Mouse (Mus musculus) thymus, postnatal 4 days (tissue): Measurements from ENCODE around the gene Ddx11.
A peak's percentile ranks its signal among the peaks of the same experiment; 100 is the strongest.

Experiments
- DNase-seq: peaks from one replicate; pipeline ENCODE4 v3.0.0; 2021

Ddx11 gene

GRCm38 (mm10) chr17:66123066-66123815, at the start of gene Ddx11:
Gene Ddx11, plus strand, starts transcription at chr17:66123520.
- peak; percentile 98 for DNase-seq

DNA sequence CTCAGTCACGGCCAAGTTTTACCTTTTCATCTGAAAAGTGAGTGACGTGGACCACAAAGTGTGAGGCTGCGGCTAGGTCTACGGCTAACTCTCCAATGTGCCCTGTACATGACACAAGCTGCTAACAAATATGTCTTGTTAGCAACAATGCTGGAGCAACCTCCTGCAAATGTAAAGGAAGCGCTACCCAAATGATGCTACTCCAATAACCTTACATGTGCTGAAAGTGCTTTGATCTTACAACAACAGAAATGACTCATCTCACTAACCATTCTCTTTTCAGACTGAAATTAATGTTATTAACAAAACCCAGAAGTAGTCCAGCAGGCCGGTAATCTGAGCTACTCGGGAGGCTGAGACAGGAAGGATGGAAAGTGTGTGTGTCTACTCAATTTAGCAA, 49.3 kb upstream of the Ddx11 start:
- no peak for DNase-seq

DNA sequence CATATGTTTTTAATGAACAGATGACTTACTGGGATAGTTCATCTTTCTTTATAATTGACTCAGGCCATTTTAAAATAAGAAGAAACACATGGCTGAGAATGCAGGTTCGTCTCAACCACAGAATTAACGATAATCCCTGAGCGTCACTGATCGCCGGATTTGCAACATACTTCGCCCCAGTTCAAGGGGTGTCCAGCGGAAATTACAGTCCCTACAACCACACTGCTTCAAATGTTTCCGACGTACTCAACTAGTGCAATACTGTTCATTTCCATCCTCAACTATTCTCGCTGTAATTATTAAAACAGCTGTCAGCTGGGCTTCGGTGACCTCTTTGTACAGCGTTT, 47.5 kb upstream of the Ddx11 start:
- no peak for DNase-seq

- peak; percentile 71 for DNase-seq
Measured at GRCm38 (mm10) chr17:66076174-66076927, 47.0 kb upstream of the Ddx11 start.

DNA sequence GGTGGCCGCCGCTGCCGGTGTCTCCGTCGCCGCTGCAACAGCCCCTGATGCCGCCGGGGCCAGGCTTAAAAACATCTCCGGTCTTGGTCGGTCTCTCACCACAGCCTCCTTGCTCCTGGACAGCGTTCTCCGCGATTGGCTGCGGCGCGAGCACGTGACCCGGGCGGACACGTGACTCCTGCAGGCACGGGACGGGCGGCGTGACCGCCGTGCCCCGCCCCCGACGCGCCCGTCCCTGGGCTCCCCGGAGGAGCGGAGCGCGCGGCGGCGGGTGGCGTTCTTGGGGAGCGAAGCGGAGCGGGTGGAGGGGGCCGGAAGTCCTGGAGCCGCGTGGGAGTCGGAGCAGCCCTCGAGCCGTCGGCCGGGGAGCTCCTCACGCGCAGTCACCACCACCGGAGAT, 46.4 kb upstream of the Ddx11 start, which contains the start of gene Ankrd12:
TSS of gene Ankrd12 (minus strand) at position 156 of the 400 bp plus-strand sequence.
- DNase-seq = peak; percentile 95

GRCm38 (mm10) chr17:66077437-66077850, 45.9 kb upstream of the Ddx11 start:
- DNase-seq = no peak

DNA sequence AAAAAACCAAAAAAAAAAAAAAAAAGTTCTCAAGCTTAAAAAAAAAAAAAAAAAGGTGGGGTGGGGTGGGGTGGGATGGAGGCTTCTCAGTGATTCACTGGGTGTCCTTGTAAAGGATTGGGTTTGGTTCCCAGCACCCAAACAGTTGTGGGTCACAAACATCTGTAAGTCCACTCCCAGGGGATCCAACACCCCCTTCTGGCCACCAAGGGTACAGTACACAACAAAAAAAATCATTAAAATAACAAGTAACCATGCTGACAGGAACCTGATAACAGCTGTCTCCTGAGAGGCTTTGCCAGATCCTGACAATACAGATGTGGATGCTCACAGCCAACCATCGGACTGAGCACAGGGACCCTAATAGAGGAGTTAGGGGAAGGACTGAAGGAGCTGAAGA, 38.8 kb upstream of the Ddx11 start:
- DNase-seq = no peak

DNA sequence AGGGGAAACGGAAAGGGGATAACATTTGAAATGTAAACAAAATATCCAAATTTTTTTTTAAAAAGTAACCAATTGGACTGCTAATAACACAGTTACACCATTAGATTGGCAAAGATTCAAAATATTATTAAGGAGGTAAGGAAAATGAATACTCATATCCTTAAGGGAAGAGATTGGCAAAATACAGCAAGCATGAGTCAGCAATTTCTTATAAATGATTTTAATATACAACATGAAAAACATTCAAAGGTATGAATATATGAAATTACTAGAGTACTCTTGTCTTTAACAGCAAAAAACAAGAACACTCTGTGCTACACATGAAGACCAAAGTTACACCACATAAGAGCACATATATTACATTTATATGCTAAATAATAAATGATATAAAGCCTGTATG, 38.3 kb upstream of the Ddx11 start:
- no peak for DNase-seq

GRCm38 (mm10) chr17:66090251-66090650, 33.1 kb upstream of the Ddx11 start:
- DNase-seq = no peak

- DNase-seq = no peak
Measured at GRCm38 (mm10) chr17:66091392-66091791, 31.9 kb upstream of the Ddx11 start.

DNA sequence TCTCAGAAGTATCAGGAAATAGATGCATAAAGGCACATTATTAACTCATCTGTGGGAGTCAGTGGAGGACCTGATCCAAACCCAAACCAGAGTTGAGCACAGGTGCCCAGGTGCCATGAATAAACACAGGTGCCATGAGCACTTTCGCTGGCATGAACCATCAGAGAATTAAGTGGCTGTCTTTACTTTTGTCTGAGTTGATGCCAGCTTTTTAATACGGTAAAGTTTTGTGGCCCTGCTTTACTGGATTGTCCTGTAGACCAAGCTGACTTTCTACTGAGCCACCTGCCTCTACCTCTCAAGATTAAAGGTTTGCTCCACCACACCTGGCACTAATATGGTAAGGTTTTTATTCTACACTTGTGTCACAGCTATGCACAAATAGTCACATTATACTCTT, 31.3 kb upstream of the Ddx11 start:
- DNase-seq = no peak

GRCm38 (mm10) chr17:66092664-66093063, 30.7 kb upstream of the Ddx11 start:
- no peak for DNase-seq

GRCm38 (mm10) chr17:66100566-66101379, 22.5 kb upstream of the Ddx11 start:
- DNase-seq = peak; percentile 28

DNA sequence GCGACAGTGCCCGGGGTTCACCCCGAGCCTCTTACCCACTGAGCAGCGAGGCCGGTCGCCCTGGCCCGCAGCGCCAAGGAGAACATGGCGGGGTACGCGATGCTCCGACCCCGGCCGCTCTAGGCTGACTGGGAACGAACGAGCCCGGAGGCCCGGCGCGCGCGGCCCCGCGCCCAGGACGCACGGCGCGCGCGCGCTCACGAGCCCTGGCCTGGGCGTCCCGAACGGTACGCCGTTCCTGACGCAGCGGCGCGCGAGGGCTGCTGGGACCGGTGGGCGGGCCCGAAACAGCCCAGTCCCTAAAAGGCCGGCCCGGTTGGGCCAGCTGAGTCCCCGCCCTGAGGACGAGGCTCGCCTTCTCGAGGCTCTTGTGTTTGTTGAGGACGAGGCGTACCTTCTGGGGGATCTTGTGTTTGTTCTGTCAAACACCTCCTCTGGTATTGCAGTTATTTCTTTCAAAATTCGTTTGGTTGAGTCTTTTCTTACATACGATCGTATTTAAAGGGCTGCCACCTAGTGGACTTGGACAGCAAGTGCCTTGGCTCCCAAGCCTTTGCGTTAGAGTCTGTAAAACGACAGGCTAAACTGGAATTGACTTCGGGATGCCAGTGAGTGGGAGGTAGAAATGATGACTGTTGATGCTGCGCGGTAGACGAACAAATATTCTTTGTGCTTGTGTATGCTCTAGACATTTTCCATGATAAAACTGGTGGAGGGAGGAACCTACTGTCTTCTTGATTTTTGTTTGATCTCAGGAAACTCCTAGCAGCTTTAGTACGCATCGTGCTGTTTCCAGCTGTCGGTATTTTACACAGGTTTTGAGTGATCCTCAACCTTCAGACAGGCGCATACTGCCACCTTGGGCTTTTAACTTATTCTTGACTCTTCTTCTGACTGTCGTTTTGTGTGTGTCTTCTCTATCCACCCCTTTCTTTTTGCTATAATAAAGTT, 21.7 kb upstream of the Ddx11 start, which contains the start of gene Ndufv2:
TSS of gene Ndufv2 (minus strand) at position 180 of the 951 bp plus-strand sequence.
- peak; percentile 95 for DNase-seq

GRCm38 (mm10) chr17:66104076-66104475, 19.2 kb upstream of the Ddx11 start:
- no peak for DNase-seq

DNA sequence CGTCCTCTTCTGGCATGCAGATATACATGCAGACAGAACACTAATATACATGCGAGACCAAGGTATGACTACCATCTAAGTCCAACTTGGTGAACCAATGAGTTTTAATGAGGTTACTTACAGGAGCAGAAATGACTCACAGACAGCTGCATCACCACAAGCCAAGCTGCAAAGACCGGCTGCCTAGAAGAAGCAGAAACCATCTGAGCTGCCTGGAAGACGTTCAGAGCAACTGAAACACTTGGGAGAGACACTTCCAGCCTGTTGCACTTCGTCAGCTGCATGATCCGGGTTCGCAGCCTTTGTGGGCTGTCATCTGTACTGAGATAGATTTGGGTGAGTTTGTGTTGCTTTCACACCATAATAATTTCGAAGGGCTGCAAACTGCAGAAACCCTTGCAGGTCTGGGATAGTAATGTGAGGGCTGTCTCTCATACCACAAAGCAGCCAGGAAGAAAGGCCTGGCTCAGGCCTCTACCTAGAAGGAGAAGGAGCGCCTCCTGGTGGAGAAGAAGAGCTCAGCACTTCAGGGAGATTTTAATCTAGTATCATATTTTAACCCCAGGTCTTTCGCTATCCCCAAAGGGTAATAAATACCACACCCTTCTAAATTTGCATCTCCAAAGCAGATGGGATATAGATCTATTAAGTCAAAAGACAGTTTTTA, 16.6 kb upstream of the Ddx11 start:
- peak; percentile 83 for DNase-seq

- no peak for DNase-seq
Measured at GRCm38 (mm10) chr17:66107466-66107865, 15.9 kb upstream of the Ddx11 start.

DNA sequence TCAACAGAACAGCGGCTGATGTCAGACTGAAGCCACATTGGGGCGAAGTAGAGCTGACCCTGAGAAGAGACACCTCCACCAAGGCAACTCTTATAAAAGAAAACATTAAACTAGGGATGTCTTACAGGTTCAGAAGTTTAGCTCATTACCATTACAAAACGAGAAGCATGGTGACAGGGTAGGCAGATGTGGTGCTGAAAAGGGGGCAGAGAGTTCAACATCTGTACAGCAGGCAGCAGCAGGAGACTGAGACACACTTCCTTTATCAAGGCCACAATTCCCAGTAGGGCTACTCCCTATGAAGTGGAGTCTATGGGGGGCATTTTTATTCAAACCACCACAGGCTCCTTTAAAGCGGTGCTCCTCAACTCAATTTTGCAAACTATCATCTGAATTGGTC, 15.1 kb upstream of the Ddx11 start:
- DNase-seq = no peak

DNA sequence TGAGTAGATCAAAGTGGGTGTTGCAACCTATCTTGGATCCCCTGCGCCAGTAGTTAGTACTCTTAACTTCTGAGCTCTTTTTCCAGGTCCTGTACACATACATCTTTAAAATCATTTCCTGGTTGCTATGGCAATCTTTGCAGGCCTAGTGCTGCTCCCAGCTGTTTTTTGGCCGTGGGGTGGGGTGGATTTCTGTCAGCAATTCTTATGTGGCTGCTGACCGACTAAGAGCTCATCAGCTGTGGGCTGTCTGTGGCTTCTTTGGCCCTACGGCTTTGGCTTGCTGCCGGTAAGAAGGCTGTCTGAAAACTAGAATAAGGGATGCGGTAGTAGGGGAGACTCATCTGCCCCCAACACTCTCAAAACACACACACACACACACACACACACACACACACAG, 12.6 kb upstream of the Ddx11 start:
- peak; percentile 47 for DNase-seq

DNA sequence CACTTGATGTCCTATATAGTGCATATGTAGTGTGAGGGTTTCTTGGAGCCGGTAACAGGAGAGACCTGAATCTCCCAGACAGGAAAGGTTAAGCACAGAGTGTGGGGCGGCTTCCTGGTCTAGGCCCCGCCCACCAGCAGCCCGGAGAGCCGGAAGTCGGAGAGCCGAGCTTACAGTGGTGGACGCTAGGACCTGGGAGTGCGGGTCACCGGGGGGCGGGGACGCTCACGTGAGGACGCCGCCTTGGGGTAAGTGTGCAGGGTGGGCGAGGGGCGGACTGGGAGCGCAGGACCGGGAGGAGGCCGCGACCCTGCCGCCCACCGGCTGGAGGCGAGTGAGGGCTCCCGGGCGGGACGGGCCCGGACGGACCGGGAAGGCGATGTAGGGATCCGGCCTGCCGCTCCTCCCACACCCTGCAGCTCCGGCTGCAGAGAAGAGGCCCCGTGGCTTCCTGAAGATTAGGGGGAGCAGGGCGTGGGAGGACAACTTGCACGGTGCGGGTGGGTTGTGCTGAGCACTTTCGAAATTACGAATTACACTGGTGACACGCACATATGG, 11.8 kb upstream of the Ddx11 start, which contains the start of gene Washc1:
TSS of gene Washc1 (plus strand) at position 144 of the 558 bp plus-strand sequence.
- DNase-seq = peak; percentile 93

DNA sequence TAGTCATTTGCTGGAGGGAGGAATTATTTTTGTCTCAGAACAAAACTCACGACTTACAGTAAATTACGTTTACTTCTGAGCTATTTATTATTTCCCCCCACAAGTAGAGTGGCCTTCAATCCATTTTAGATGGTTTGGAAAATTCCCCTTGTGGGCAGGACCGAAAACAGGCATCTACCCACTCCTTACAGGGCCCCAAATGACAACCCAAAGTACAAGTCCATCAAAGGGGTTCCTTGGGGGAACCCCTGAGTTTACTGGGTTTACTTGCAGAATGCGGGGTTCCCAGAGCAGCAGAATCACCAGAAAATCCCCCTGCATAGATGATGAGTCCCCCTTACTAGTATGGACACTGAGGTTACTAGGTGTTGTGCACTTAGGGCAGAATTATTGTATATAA, 11.2 kb upstream of the Ddx11 start:
- DNase-seq = no peak
